Mouse (Mus musculus) frontal cortex, adult (tissue): ENCODE measurements around the gene Olfr594.
"Not testable (repeated sequence)": the region's sequence is repeated elsewhere in the genome, so short reads cannot be mapped to it uniquely, and the experiment has no call there.

Experiments
- ATAC-seq: cut with Nextera tagmentation; 2 replicates; pipeline ENCODE4 v1.9.2; 2017; ENCODE audit warnings: mild to moderate bottlenecking, moderate library complexity, mixed read lengths; ENCODE audit not compliant: low TSS enrichment

The Olfr594 gene

GRCm38 (mm10) chr7:103216696-103217095, at the start of gene Olfr594:
Gene Olfr594, plus strand, starts transcription at chr7:103216996.
- no peak for ATAC-seq

- no peak for ATAC-seq
These were observed 47.1 kb upstream of the Olfr594 start for GRCm38 (mm10) chr7:103169697-103170096.

GRCm38 (mm10) chr7:103178240-103178639, 38.6 kb upstream of the Olfr594 start, which contains the start of gene Olfr591:
Gene Olfr591, minus strand, starts transcription at chr7:103178340.
- ATAC-seq = no peak

- ATAC-seq = not testable (repeated sequence)
These were observed 32.3 kb upstream of the Olfr594 start, which contains the start of gene Olfr592 for GRCm38 (mm10) chr7:103184503-103184902. Gene Olfr592, plus strand, starts transcription at chr7:103184803.

GRCm38 (mm10) chr7:103211562-103211961, 5.2 kb upstream of the Olfr594 start, which contains the start of gene Olfr593:
Gene Olfr593, plus strand, starts transcription at chr7:103211862.
- no peak for ATAC-seq

- ATAC-seq = not testable (repeated sequence)
These were observed 4.7 kb upstream of the Olfr594 start for GRCm38 (mm10) chr7:103212050-103212449.

GRCm38 (mm10) chr7:103252405-103252804, 35.6 kb downstream of the Olfr594 start, which contains the start of gene Usp17ld:
Gene Usp17ld, minus strand, starts transcription at chr7:103252505.
- not testable (repeated sequence) for ATAC-seq
